Mouse (Mus musculus) cortical plate, adult 2 months (tissue): ENCODE data around the gene Dnase1.

ENCODE experiments used
- CTCF ChIP-seq: fragments of 200-500 bp; IDR thresholded peaks from 2 replicates; pipeline ENCODE4 v1.5.1; 2011; ENCODE audit warnings: mild to moderate bottlenecking, control low read depth, low read length; ENCODE audit not compliant: insufficient read depth; ENCODE audit errors: extremely low read depth
- POLR2A ChIP-seq: fragments of 200-500 bp; IDR thresholded peaks from 2 replicates; pipeline ENCODE4 v1.6.1; 2011; ENCODE audit warnings: mild to moderate bottlenecking, low read length, control low read depth; ENCODE audit not compliant: insufficient read depth; ENCODE audit errors: extremely low read depth

DNA sequence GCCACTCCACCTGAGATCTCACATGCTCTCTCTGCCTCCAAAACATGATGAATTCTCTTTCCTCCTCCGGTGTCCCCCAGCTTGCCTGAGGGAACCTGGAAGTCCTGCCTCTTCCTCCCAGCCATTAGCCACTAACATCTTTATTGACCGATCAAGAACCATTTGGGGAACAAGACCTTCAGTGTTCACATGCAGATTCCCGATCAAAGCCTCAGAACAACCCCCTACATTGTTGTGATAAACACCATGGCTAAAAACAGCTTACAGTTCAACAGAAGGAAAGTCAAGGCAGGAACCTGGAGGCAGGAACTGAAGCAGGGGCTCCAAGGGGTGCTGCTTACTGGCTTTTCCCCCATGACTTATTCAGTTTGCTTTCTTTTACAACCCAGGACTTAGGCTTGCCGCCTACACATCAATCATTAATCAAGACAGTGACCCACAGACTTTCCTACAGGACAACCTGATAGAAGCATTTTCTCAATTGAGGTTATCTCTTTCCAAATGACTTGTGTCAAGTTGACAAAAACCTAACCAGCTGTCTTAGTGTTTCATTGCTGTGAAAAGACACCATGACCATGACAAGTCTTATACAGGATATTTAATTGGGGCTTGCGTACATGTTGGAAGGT lies 22.6 kb upstream of the Dnase1 start:
- TF ChIP-seq POLR2A: no peak
- no peak for TF ChIP-seq CTCF
